Mouse (Mus musculus) hindbrain, embryonic 12.5 days (tissue): ENCODE results near the gene Catsperg1. TPM values are rescaled to one million over a fixed set of nuclear protein-coding genes. Genes with fewer than 3 reads are reported as not detected.
A peak's percentile ranks its signal among the peaks of the same experiment; 100 is the strongest.

Experiments used
- ATAC-seq: fragments of 200-750 bp; cut with Nextera tagmentation; 2 replicates; pipeline ENCODE4 v1.8.0; 2017; ENCODE audit warnings: moderate TSS enrichment; ENCODE audit not compliant: low FRiP score
- H3K27ac ChIP-seq: fragments of 300-500 bp; sonication (generic); 2 replicates; pipeline ENCODE4 v1.5.1; 2016; ENCODE audit warnings: mild to moderate bottlenecking
- H3K27me3 ChIP-seq: fragments of 300-500 bp; sonication (generic); 2 replicates; pipeline ENCODE4 v1.6.1; 2016; ENCODE audit warnings: mild to moderate bottlenecking
- H3K36me3 ChIP-seq: fragments of 300-500 bp; sonication (generic); 2 replicates; pipeline ENCODE4 v1.6.1; 2016; ENCODE audit warnings: mild to moderate bottlenecking
- H3K4me1 ChIP-seq: fragments of 300-500 bp; sonication (generic); 2 replicates; pipeline ENCODE4 v1.6.1; 2016
- H3K4me2 ChIP-seq: fragments of 300-500 bp; sonication (generic); replicated peaks from 2 replicates; pipeline ENCODE4 v1.6.1; 2016; ENCODE audit warnings: mild to moderate bottlenecking
- H3K4me3 ChIP-seq: fragments of 300-500 bp; sonication (generic); 2 replicates; pipeline ENCODE4 v1.5.1; 2016; ENCODE audit warnings: mild to moderate bottlenecking
- H3K9ac ChIP-seq: fragments of 300-500 bp; sonication (generic); 2 replicates; pipeline ENCODE4 v1.6.1; 2016; ENCODE audit warnings: mild to moderate bottlenecking, moderate library complexity
- H3K9me3 ChIP-seq: fragments of 300-500 bp; sonication (generic); replicated peaks from 2 replicates; pipeline ENCODE4 v1.6.1; 2016; ENCODE audit warnings: mild to moderate bottlenecking
- WGBS: fragments of 180-500 bp; shearing (Covaris S2); methylation state at CpG from one replicate; pipeline ENCODE4 v1.1.7; 2016; 5-methylcytosine and 5-hydroxymethylcytosine counted together
- polyA plus RNA-seq: library from polyadenylated mRNA; unstranded; fragments of >200 nt; fragmentation: Nextera tagmentation; extraction: Ambion mirVana; gene quantifications from 2 replicates; pipeline ENCODE4 v1.2.1, GENCODE M21; 2016

Catsperg1 gene
- polyA plus RNA-seq, 1 experiment from 2014 or later: 0.72 TPM

- Histone ChIP-seq H3K4me3 (peak overlapping the region; percentile 68), H3K27me3 (peaks cover 30% of the 10 kb centered on the region), H3K4me1 (peaks cover 40% of the 10 kb centered on the region), H3K9ac (peak overlapping the region; percentile 67; the same call in 1 of the 2 replicates), H3K9me3 (no peaks in the 10 kb centered on the region), H3K27ac (no peak overlapping the region), H3K4me2 (peak overlapping the region; percentile 76), H3K36me3 (no peaks in the 10 kb centered on the region)
- WGBS: 15% methylated on average over 19 of the region's 19 CpGs
- ATAC-seq: no peak
Observed at GRCm38 (mm10) chr7:29167656-29168055, 46.2 kb downstream of the Catsperg1 start.

- Histone ChIP-seq H3K9me3 (no peaks in the 10 kb centered on the region), H3K9ac (no peak overlapping the region), H3K36me3 (peaks cover 8% of the 10 kb centered on the region; the same call in 1 of the 2 replicates), H3K4me1 (peaks cover 5% of the 10 kb centered on the region), H3K27ac (no peak overlapping the region), H3K4me2 (no peak overlapping the region), H3K27me3 (peaks cover 32% of the 10 kb centered on the region), H3K4me3 (no peak overlapping the region)
- ATAC-seq: no peak
- 19% methylated on average over 9 of the region's 9 CpGs for WGBS
Observed at GRCm38 (mm10) chr7:29162750-29163525, 50.9 kb downstream of the Catsperg1 start.

GRCm38 (mm10) chr7:29162294-29162693, 51.5 kb downstream of the Catsperg1 start:
- Histone ChIP-seq H3K4me3 (no peak overlapping the region), H3K4me2 (no peak overlapping the region), H3K36me3 (peaks cover 8% of the 10 kb centered on the region; the same call in 1 of the 2 replicates), H3K27me3 (peaks cover 33% of the 10 kb centered on the region), H3K4me1 (no peaks in the 10 kb centered on the region), H3K9me3 (no peaks in the 10 kb centered on the region), H3K9ac (no peak overlapping the region), H3K27ac (no peak overlapping the region)
- no peak for ATAC-seq
- 83% methylated on average over 5 of the region's 5 CpGs for WGBS

DNA sequence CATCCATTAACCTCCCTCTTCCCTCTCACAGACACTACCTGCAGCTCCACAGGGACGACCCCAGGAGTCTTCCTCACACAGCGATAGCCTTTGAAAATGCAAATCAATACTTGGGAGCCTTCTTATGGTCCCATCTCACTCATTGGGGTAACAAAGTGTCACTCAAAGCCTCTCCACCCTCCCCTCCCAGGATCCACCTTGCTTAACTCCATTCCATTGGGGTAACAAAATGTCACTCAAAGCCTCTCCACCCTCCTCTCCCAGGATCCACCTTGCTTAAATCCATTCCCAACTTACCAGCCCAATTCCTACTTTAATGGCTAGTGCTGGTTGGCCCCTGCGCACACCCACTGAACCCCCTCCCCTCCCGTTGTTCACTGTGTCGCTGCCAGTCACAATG, 55.6 kb downstream of the Catsperg1 start:
- no peak for ATAC-seq
- Histone ChIP-seq H3K9me3 (0 out of 2 replicates have a peak, but pooled peaks cover 6% of the 10 kb centered on the region), H3K27me3 (peaks cover 34% of the 10 kb centered on the region), H3K36me3 (peaks cover 8% of the 10 kb centered on the region; the same call in 1 of the 2 replicates), H3K4me1 (peaks cover 4% of the 10 kb centered on the region), H3K4me2 (no peak overlapping the region), H3K4me3 (no peak overlapping the region), H3K27ac (no peak overlapping the region), H3K9ac (no peak overlapping the region)
- 2% methylated on average over 5 of the region's 5 CpGs for WGBS

DNA sequence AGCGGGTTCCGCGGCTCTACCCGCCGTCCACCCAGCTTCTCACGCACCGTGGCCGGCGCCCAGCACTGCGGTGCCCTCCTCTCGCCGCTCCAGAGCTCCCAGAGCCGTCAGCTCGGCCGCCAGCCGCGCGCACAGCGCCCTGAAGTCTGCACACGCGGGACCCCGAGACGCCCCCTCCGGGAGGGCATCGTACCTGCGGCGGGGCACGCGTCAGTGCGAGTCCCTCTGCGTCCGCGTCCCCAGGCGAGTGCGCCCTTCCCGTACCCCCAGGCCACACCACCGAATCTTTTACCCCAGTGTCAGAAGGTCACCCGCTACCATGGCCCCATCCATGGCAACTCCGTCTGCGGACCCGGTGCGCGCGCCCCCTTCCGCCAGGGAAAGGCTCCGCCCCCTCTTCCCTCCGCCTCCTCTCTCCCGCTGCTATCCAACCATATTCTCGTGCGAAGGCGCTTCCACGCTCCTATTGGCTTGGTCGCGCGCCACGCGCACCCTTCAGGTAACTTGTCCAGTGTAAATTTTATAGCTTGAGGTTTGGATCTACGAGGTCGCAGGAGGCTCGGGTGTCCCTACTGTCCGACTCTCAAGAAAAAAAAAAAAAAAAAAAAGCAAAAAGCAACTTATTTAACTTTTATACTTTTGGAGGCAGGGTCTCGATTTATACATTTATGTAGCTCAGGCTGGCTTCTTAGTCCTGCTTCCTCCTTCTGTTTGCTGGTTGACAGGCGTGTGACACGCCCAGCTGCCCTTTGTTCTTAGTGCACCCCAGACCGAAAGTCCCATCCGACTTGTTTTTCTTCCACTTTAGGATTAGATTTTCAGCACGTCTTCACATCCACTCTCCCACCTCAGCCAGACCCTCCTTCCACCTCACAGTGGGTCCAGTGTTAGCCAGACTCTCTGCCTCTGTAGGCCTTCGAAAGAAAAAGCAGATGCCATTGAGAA, 57.7 kb downstream of the Catsperg1 start, which contains the start of gene Fam98c:
TSS of gene Fam98c (minus strand) at position 397 of the 945 bp plus-strand sequence.
- Histone ChIP-seq H3K27me3 (peaks cover 27% of the 10 kb centered on the region), H3K36me3 (peaks cover 2% of the 10 kb centered on the region; the same call in 1 of the 2 replicates), H3K4me1 (peaks cover 4% of the 10 kb centered on the region), H3K4me3 (peak within 1 kb of the TSS; percentile 81), H3K27ac (peak within 1 kb of the TSS; percentile 91), H3K4me2 (peak within 1 kb of the TSS; percentile 93), H3K9me3 (0 out of 2 replicates have a peak, but pooled peaks cover 6% of the 10 kb centered on the region), H3K9ac (peak within 1 kb of the TSS; percentile 82)
- 4% methylated on average over 64 of the region's 68 CpGs for WGBS
- peak; percentile 88 for ATAC-seq

GRCm38 (mm10) chr7:29155196-29155837, 58.5 kb downstream of the Catsperg1 start:
- peak overlapping the region; percentile 82 for H3K9ac ChIP-seq
- peaks cover 27% of the 10 kb centered on the region for H3K27me3 ChIP-seq
- peak overlapping the region; percentile 93 for H3K4me2 ChIP-seq
- peaks cover 4% of the 10 kb centered on the region for H3K4me1 ChIP-seq
- 0 out of 2 replicates have a peak, but pooled peaks cover 6% of the 10 kb centered on the region for H3K9me3 ChIP-seq
- peak overlapping the region; percentile 91 for H3K27ac ChIP-seq
- peak; percentile 91 for ATAC-seq
- H3K4me3 ChIP-seq: peak overlapping the region; percentile 81
- H3K36me3 ChIP-seq: no peaks in the 10 kb centered on the region; the same call in 1 of the 2 replicates
- 8% methylated on average over 37 of the region's 37 CpGs for WGBS

DNA sequence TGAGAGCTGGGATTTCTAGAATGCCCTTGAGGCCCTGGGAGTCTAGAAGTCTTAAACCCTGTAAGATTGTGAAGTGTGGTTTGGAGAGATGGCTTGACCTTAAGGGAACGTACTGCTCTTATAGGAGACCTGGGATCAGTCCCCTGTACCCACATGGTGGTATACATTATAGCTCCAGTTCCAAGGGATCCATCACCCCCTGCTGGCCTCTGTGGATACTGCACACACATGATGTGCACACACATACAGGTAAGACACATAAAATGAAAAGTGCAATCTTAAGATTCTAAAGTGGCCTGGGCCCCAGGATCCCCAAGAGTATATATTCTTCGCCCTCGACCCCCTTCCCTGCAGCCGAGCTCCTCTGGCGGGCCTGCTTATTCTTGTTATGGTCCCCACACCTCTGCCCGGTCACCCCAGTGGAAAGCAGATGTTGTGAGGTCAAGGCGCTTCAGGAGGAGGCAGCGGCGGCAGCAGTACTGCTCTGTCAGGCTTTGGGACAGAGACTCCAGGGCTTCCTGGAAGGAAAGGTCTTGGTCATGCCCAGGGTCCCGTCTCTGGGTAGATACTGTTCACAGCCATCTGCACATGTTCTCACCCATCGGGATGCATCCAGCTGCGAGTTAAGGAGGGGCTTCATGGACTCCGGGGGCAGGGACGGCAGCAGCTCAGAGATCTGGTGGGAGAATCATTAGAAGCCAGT, 59.7 kb downstream of the Catsperg1 start:
- Histone ChIP-seq H3K9ac (no peak overlapping the region), H3K4me3 (no peak overlapping the region), H3K4me1 (peaks cover 4% of the 10 kb centered on the region)

GRCm38 (mm10) chr7:29151486-29151885, 62.3 kb downstream of the Catsperg1 start:
- no peak overlapping the region for H3K27ac ChIP-seq
- H3K4me3 ChIP-seq: no peak overlapping the region
- peaks cover 4% of the 10 kb centered on the region for H3K4me1 ChIP-seq
- no peak overlapping the region for H3K9ac ChIP-seq
- 0 out of 2 replicates have a peak, but pooled peaks cover 6% of the 10 kb centered on the region for H3K9me3 ChIP-seq
- no peak for ATAC-seq
- 67% methylated on average over 10 of the region's 10 CpGs for WGBS
- H3K36me3 ChIP-seq: no peaks in the 10 kb centered on the region; the same call in 1 of the 2 replicates
- no peaks in the 10 kb centered on the region; the same call in 1 of the 2 replicates for H3K27me3 ChIP-seq
- no peak overlapping the region for H3K4me2 ChIP-seq

More for the DNA sequence above, 59.7 kb downstream of the Catsperg1 start:
- Histone ChIP-seq H3K4me2 (no peak overlapping the region), H3K36me3 (no peaks in the 10 kb centered on the region; the same call in 1 of the 2 replicates), H3K9me3 (0 out of 2 replicates have a peak, but pooled peaks cover 6% of the 10 kb centered on the region), H3K27ac (no peak overlapping the region), H3K27me3 (peaks cover 18% of the 10 kb centered on the region)
- ATAC-seq: no peak
- WGBS: 95% methylated on average over 14 of the region's 14 CpGs

DNA sequence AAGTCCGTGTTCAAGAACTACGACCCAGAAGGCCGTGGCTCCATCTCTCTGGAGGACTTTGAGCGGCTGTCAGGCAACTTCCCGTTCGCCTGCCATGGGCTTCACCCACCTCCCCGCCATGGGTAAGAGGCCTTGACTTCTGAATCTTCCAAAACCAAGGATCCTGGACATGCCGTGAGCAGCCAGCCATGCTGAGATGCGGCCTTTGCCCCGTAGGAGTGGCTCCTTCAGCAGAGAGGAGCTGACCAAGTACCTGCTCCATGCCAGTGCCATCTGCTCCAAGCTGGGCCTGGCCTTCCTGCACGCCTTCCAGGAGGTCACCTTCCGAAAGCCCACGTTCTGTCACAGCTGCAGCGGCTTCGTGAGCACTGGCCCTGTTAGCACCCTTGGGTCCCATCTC, 65.1 kb downstream of the Catsperg1 start:
- Histone ChIP-seq H3K36me3 (no peaks in the 10 kb centered on the region), H3K9ac (no peak overlapping the region), H3K4me3 (no peak overlapping the region), H3K9me3 (0 out of 2 replicates have a peak, but pooled peaks cover under 1% of the 10 kb centered on the region), H3K27me3 (no peaks in the 10 kb centered on the region; the same call in 1 of the 2 replicates), H3K27ac (no peak overlapping the region), H3K4me1 (no peaks in the 10 kb centered on the region), H3K4me2 (no peak overlapping the region)
- no peak for ATAC-seq
- 94% methylated on average over 15 of the region's 15 CpGs for WGBS

DNA sequence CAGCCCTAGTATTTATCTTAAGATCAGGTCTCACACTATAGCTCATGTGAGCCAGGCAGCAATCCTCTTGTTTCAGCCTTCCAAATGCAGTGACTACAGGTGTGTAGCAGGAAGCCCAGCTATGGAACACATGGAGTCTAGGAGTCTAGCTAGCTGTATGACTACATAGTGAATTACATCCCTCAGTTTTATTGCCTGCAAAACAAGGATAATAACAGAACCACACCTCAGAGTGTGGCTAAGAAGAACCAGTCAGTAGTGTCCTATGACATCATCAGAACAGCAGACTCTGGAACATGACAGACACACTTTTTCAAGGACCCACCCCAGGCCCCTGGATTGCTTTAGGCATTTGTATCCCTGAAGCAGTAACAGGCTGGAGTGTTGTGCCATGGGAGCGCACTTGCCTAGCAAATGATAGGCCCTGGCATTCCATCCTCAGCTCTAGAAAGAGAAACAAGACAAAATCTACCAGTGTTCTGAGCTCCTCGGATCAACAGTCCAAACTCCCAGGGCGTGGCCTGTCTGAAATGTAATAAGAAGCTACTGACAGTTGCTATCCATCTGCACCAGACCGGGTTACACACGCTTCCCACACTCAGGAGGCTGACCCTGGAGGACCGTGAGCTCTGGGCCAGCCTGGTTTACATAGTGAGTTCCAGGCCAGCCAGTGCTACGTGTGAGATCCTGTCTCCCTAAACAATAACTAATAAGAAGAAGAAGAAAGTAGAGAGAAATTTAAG, 67.0 kb downstream of the Catsperg1 start:
- no peak for ATAC-seq
- WGBS: 89% methylated on average over 7 of the region's 7 CpGs
- no peak overlapping the region for H3K27ac ChIP-seq
- no peaks in the 10 kb centered on the region; the same call in 1 of the 2 replicates for H3K27me3 ChIP-seq
- no peak overlapping the region for H3K4me2 ChIP-seq
- no peaks in the 10 kb centered on the region for H3K36me3 ChIP-seq
- no peak overlapping the region for H3K4me3 ChIP-seq
- no peak overlapping the region for H3K9ac ChIP-seq
- H3K9me3 ChIP-seq: no peaks in the 10 kb centered on the region
- no peaks in the 10 kb centered on the region for H3K4me1 ChIP-seq
